ENCODE assay signal across 7 mouse cellular contexts in genomic region chrX:166661808-166662207, GRCm38 (mm10).
DNase-seq lines count a peak whose midpoint lies in the region; ATAC-seq lines count a peak whose summit lies in the region.

No protein-coding gene starts in this region.

- intact Hi-C loops in left cerebral cortex, postnatal 25 days (cut with DNase I) = loop anchor here (1.0 to 10.0 kb wide), 6 partner anchors 145 to 571 kb away; partner anchors contain the start of gene Tmsb4x

- H3K4me3 ChIP-seq in hindbrain, embryonic 13.5 days = no peak overlapping the region

- no peak overlapping the region for H3K4me2 ChIP-seq in hindbrain, embryonic 13.5 days

- WGBS in hindbrain, embryonic 13.5 days = 21% methylated on average over 6 of the region's 6 CpGs

- H3K27me3 ChIP-seq in hindbrain, embryonic 13.5 days = peaks cover 25% of the 10 kb centered on the region; the same call in 1 of the 2 replicates

- peak overlapping the region; percentile 88 for H3K27ac ChIP-seq in hindbrain, embryonic 13.5 days

- no peak overlapping the region for H3K9ac ChIP-seq in hindbrain, embryonic 13.5 days

- ATAC-seq in hindbrain, embryonic 13.5 days (ENCODE audit: low FRiP score) = peak; percentile 71
- peak; percentile 76 for ATAC-seq in megakaryocyte progenitor cell, adult 5-6 weeks (replicated peaks; ENCODE audit: poor library complexity)

- peak; percentile 28 to 30 for DNase-seq in adrenal gland, adult 18-20 months (ENCODE audit: low spot score in 2 of 2)
- peak; percentile 47 to 55 for DNase-seq in cerebellum, postnatal 14 days
- peak; percentile 34 to 38 for DNase-seq in gastrocnemius, adult 8-10 months (ENCODE audit: low spot score in 2 of 2)
- DNase-seq in left cerebral cortex, postnatal 25 days (ENCODE audit: low spot score in 2 of 2) = peak; percentile 23 to 59
- peak; percentile 74 for DNase-seq in skeletal muscle tissue, adult 2 months (ENCODE audit: low read depth, low spot score)

- no peaks in the 10 kb centered on the region for H3K36me3 ChIP-seq in hindbrain, embryonic 13.5 days

- H3K4me1 ChIP-seq in hindbrain, embryonic 13.5 days (replicated peaks) = peaks cover 6% of the 10 kb centered on the region; the same call in 1 of the 2 replicates

- H3K9me3 ChIP-seq in hindbrain, embryonic 13.5 days = no peaks in the 10 kb centered on the region
